In the genomic region with DNA sequence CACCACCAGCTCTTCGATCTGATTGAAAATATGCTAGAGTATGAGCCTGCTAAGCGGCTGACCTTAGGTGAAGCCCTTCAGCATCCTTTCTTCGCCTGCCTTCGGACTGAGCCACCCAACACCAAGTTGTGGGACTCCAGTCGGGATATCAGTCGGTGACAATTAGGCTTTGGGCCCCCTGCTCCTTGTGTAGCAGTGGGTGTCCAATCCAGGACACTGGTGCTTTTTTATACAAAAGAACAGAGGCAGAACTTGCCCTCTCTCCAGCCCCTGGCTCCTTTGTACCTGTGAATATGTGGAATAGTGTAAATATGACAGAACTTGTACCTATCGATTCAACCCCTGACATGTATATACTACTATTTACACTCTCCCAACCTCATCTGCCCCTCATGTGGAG, we compare ENCODE assay signal across 1 mouse cellular context.
TF ChIP-seq lines count a peak whose summit lies in the region.

No protein-coding gene starts in this region.

TF ChIP-seq in MEL, 35 proteins besides CTCF, POLR2A, EP300 and RAD21:
- TF ChIP-seq ZKSCAN1 (IDR thresholded peaks at IDR 0.05; ENCODE audit: low read depth, low read length), result no peak
- no peak for TF ChIP-seq BHLHE40 (IDR thresholded peaks at IDR 0.05; ENCODE audit: borderline replicate concordance, low read depth, low read length)
- TF ChIP-seq POLR2AphosphoS2 (IDR thresholded peaks at IDR 0.05; ENCODE audit: low read length), result no peak
- no peak for TF ChIP-seq USF2 (IDR thresholded peaks at IDR 0.05; ENCODE audit: borderline replicate concordance in 1 of 2, insufficient read depth in 1 of 2, low read depth in 1 of 2, low read length in 2 of 2)
- no peak for TF ChIP-seq MAFK (IDR thresholded peaks at IDR 0.05; ENCODE audit: borderline replicate concordance, low read depth, low read length)
- no peak for TF ChIP-seq SIN3A (IDR thresholded peaks at IDR 0.05; ENCODE audit: low read length)
- no peak for TF ChIP-seq JUND (IDR thresholded peaks at IDR 0.05; ENCODE audit: low read depth, low read length)
- TF ChIP-seq KAT2A (conservative IDR thresholded peaks at IDR 0.05; ENCODE audit: low read depth, low read length), result no peak
- TF ChIP-seq NRF1 (IDR thresholded peaks at IDR 0.05; ENCODE audit: insufficient read depth, low read depth, low read length, poor library complexity, severe bottlenecking), result no peak
